Comparison of ENCODE assay signal across 8 mouse cellular contexts in genomic region chr4:103113402-103113801, GRCm38 (mm10). TPM values are rescaled to one million over a fixed set of nuclear protein-coding genes. Genes with fewer than 3 reads are reported as not detected.
DNase-seq lines count a peak whose midpoint lies in the region; ATAC-seq and TF ChIP-seq lines count a peak whose summit lies in the region.

No protein-coding gene starts in this region.

- 5% methylated on average over 11 of the region's 11 CpGs for WGBS in kidney, adult 2 months
- 17% methylated on average over 11 of the region's 11 CpGs for WGBS in hindbrain, embryonic 10.5 days
- WGBS in midbrain, embryonic 14.5 days, result 8% methylated on average over 11 of the region's 11 CpGs

- peak overlapping the region; percentile 82 for H3K4me3 ChIP-seq in kidney, adult 2 months (ENCODE audit: insufficient read depth, low read depth, low read length)
- peak overlapping the region; percentile 86 for H3K4me3 ChIP-seq in hindbrain, embryonic 10.5 days
- H3K4me3 ChIP-seq in midbrain, embryonic 14.5 days (replicated peaks; ENCODE audit: low read depth, low read length), result peak overlapping the region; percentile 68

- no peak for ATAC-seq in midbrain, embryonic 14.5 days (ENCODE audit: low FRiP score, low TSS enrichment)

- no peak for TF ChIP-seq CTCF in kidney, adult 2 months (conservative IDR thresholded peaks at IDR 0.05; ENCODE audit: insufficient read depth, insufficient read length, low read depth, low read length)

- H3K27ac ChIP-seq in kidney, adult 2 months (ENCODE audit: insufficient read depth, low read depth, low read length), result 0 out of 2 replicates have a peak overlapping the region, but pooled peaks have one; percentile 22
- H3K27ac ChIP-seq in hindbrain, embryonic 10.5 days, result peak overlapping the region; percentile 99
- H3K27ac ChIP-seq in midbrain, embryonic 14.5 days (replicated peaks; ENCODE audit: low read depth, low read length), result peak overlapping the region; percentile 99; the same call in 1 of the 2 replicates

- H3K4me2 ChIP-seq in midbrain, embryonic 14.5 days (ENCODE audit: low read length), result peak overlapping the region; percentile 78

- TF ChIP-seq POLR2A in kidney, adult 2 months (IDR thresholded peaks at IDR 0.05; ENCODE audit: low read depth, low read length), result no peak

- H3K27me3 ChIP-seq in kidney, adult 2 months (replicated peaks; ENCODE audit: control insufficient read depth, insufficient read depth, low read length), result no peaks in the 10 kb centered on the region
- H3K27me3 ChIP-seq in hindbrain, embryonic 10.5 days (ENCODE audit: insufficient read depth, poor library complexity, severe bottlenecking), result no peaks in the 10 kb centered on the region
- no peaks in the 10 kb centered on the region for H3K27me3 ChIP-seq in midbrain, embryonic 14.5 days (ENCODE audit: control insufficient read depth, insufficient read depth, low read length)

- H3K9me3 ChIP-seq in hindbrain, embryonic 10.5 days, result no peaks in the 10 kb centered on the region
- H3K9me3 ChIP-seq in midbrain, embryonic 14.5 days (ENCODE audit: control insufficient read depth, low read length), result no peaks in the 10 kb centered on the region

- peaks cover 12% of the 10 kb centered on the region; the same call in 1 of the 2 replicates for H3K4me1 ChIP-seq in kidney, adult 2 months (ENCODE audit: control insufficient read depth, insufficient read depth, low read length)
- peaks cover 33% of the 10 kb centered on the region for H3K4me1 ChIP-seq in hindbrain, embryonic 10.5 days (replicated peaks)
- H3K4me1 ChIP-seq in midbrain, embryonic 14.5 days (ENCODE audit: control insufficient read depth, insufficient read depth, low read length), result peaks cover 21% of the 10 kb centered on the region

- peak overlapping the region; percentile 72 for H3K9ac ChIP-seq in midbrain, embryonic 14.5 days (replicated peaks; ENCODE audit: low read length)

- peaks cover 1% of the 10 kb centered on the region; the same call in 1 of the 2 replicates for H3K36me3 ChIP-seq in kidney, adult 2 months (ENCODE audit: control insufficient read depth, insufficient read depth, low read length)
- peaks cover 31% of the 10 kb centered on the region for H3K36me3 ChIP-seq in hindbrain, embryonic 10.5 days
- peaks cover 7% of the 10 kb centered on the region for H3K36me3 ChIP-seq in midbrain, embryonic 14.5 days (ENCODE audit: control insufficient read depth, insufficient read depth, low read length)

- peak; percentile 14 for DNase-seq in kidney, adult 2 months
- DNase-seq in kidney, adult 18-20 months, result no peak
- peak; percentile 9 for DNase-seq in MN1 (ENCODE audit: low spot score)
- no peak for DNase-seq in hindbrain, embryonic 10.5 days (ENCODE audit: low spot score)
- no peak for DNase-seq in midbrain, embryonic 14.5 days
- no peak for DNase-seq in right cerebral cortex, postnatal 25 days
- DNase-seq in gastrocnemius, postnatal 10 days, result no peak
- DNase-seq in frontal cortex, postnatal 10 days (ENCODE audit: low spot score in 2 of 2), result no peak

RNA-seq across cellular contexts. Expression of gene Mier1, which starts 0.8 kb away (rescaled TPM):
- polyA plus RNA-seq in kidney, adult 2 months (2012; rRNA removed), result 8.9 and 10.6 TPM in 2 replicates
- polyA plus RNA-seq in hindbrain, embryonic 10.5 days (2016; fragmentation: Nextera tagmentation; extraction: Ambion mirVana), result 29.6 and 34.8 TPM in 2 replicates
- polyA plus RNA-seq in midbrain, embryonic 14.5 days (2014; fragmentation: Nextera tagmentation; extraction: Ambion mirVana), result 31.9 and 42.6 TPM in 2 replicates
- total RNA-seq in gastrocnemius, postnatal 10 days (2021), result 10 to 100 TPM; 28.1 to 35.4 TPM

RNA-seq across cellular contexts. Expression of gene Wdr78, which starts 1.0 kb away (rescaled TPM):
- polyA plus RNA-seq in kidney, adult 2 months (2012; rRNA removed), result 1.7 and 1.8 TPM in 2 replicates
- polyA plus RNA-seq in hindbrain, embryonic 10.5 days (2016; fragmentation: Nextera tagmentation; extraction: Ambion mirVana), result 4.6 and 5.6 TPM in 2 replicates
- 4.0 and 5.3 TPM in 2 replicates for polyA plus RNA-seq in midbrain, embryonic 14.5 days (2014; fragmentation: Nextera tagmentation; extraction: Ambion mirVana)
- total RNA-seq in gastrocnemius, postnatal 10 days (2021), result 1 to 10 TPM in 1 of 2 experiments, under 1 TPM in 1; 0.89 to 1.6 TPM

Comparison
In these comparisons a context has a peak if more than half of its experiments do, and no peak if none do; other contexts are left out.
1. DNase-seq: peak in kidney, adult 2 months (single experiment) and MN1 (single experiment); none in kidney, adult 18-20 months (single experiment), hindbrain, embryonic 10.5 days (single experiment), midbrain, embryonic 14.5 days (single experiment), right cerebral cortex, postnatal 25 days (single experiment), gastrocnemius, postnatal 10 days (single experiment) and frontal cortex, postnatal 10 days (0 of 2).
2. H3K27ac ChIP-seq: peak in every context shown above with its lines; median percentile 99 in hindbrain, embryonic 10.5 days; 99 in midbrain, embryonic 14.5 days; 22 in kidney, adult 2 months.
3. Peak in every context shown above with its lines, with median percentiles within 50 percentile points of each other: H3K4me3 ChIP-seq.